Mouse (Mus musculus): ENCODE data around the gene Edem2. TPM values are rescaled to one million over a fixed set of nuclear protein-coding genes. Genes with fewer than 3 reads are reported as not detected.

The Edem2 gene
- polyA plus RNA-seq, 1 experiment, result 44.9 TPM

- 48% methylated on average over 5 of the region's 5 CpGs for WGBS
- no peak overlapping the region for H3K27ac ChIP-seq (ENCODE audit: insufficient read depth, low read depth, low read length)
Observed at GRCm38 (mm10) chr2:155680591-155680990, 48.7 kb downstream of the Edem2 start.

GRCm38 (mm10) chr2:155679586-155680110, 49.6 kb downstream of the Edem2 start:
- 69% methylated on average over 4 of the region's 4 CpGs for WGBS
- H3K4me1 ChIP-seq (ENCODE audit: control insufficient read depth, insufficient read depth, low read length), result peaks cover 6% of the 10 kb centered on the region; the same call in 1 of the 2 replicates
- TF ChIP-seq CTCF (conservative IDR thresholded peaks at IDR 0.05; ENCODE audit: insufficient read depth, insufficient read length, low read depth, low read length), result no peak
- TF ChIP-seq POLR2A (IDR thresholded peaks at IDR 0.05; ENCODE audit: low read depth, low read length), result no peak
- no peak for DNase-seq
- no peaks in the 10 kb centered on the region for H3K36me3 ChIP-seq (ENCODE audit: control insufficient read depth, insufficient read depth, low read length)
- H3K4me3 ChIP-seq (ENCODE audit: insufficient read depth, low read depth, low read length), result no peak overlapping the region
- H3K27ac ChIP-seq (ENCODE audit: insufficient read depth, low read depth, low read length), result no peak overlapping the region
- no peaks in the 10 kb centered on the region for H3K27me3 ChIP-seq (replicated peaks; ENCODE audit: control insufficient read depth, insufficient read depth, low read length)

More at GRCm38 (mm10) chr2:155680591-155680990, 48.7 kb downstream of the Edem2 start:
- Histone ChIP-seq H3K36me3 (ENCODE audit: control insufficient read depth, insufficient read depth, low read length) (no peaks in the 10 kb centered on the region), H3K4me3 (ENCODE audit: insufficient read depth, low read depth, low read length) (no peak overlapping the region), H3K27me3 (replicated peaks; ENCODE audit: control insufficient read depth, insufficient read depth, low read length) (no peaks in the 10 kb centered on the region), H3K4me1 (ENCODE audit: control insufficient read depth, insufficient read depth, low read length) (peaks cover 6% of the 10 kb centered on the region; the same call in 1 of the 2 replicates)
- TF ChIP-seq CTCF (conservative IDR thresholded peaks at IDR 0.05; ENCODE audit: insufficient read depth, insufficient read length, low read depth, low read length) (no peak), POLR2A (IDR thresholded peaks at IDR 0.05; ENCODE audit: low read depth, low read length) (no peak)
- DNase-seq, result no peak

GRCm38 (mm10) chr2:155675118-155675517, 54.2 kb downstream of the Edem2 start:
- DNase-seq, result no peak
- H3K4me3 ChIP-seq (ENCODE audit: insufficient read depth, low read depth, low read length), result no peak overlapping the region
- no peaks in the 10 kb centered on the region for H3K27me3 ChIP-seq (replicated peaks; ENCODE audit: control insufficient read depth, insufficient read depth, low read length)
- H3K36me3 ChIP-seq (ENCODE audit: control insufficient read depth, insufficient read depth, low read length), result peaks cover 2% of the 10 kb centered on the region; the same call in 1 of the 2 replicates
- TF ChIP-seq POLR2A (IDR thresholded peaks at IDR 0.05; ENCODE audit: low read depth, low read length) (no peak), CTCF (conservative IDR thresholded peaks at IDR 0.05; ENCODE audit: insufficient read depth, insufficient read length, low read depth, low read length) (no peak)
- WGBS, result 52% methylated on average over 4 of the region's 4 CpGs
- H3K27ac ChIP-seq (ENCODE audit: insufficient read depth, low read depth, low read length), result no peak overlapping the region
- peaks cover 3% of the 10 kb centered on the region; the same call in 1 of the 2 replicates for H3K4me1 ChIP-seq (ENCODE audit: control insufficient read depth, insufficient read depth, low read length)

- H3K27me3 ChIP-seq (replicated peaks; ENCODE audit: control insufficient read depth, insufficient read depth, low read length), result no peaks in the 10 kb centered on the region
- peak; percentile 72 for DNase-seq
- H3K4me1 ChIP-seq (ENCODE audit: control insufficient read depth, insufficient read depth, low read length), result no peaks in the 10 kb centered on the region; the same call in 1 of the 2 replicates
- WGBS, result 14% methylated on average over 2 of the region's 2 CpGs
- no peak for TF ChIP-seq POLR2A (IDR thresholded peaks at IDR 0.05; ENCODE audit: low read depth, low read length)
- TF ChIP-seq CTCF (conservative IDR thresholded peaks at IDR 0.05; ENCODE audit: insufficient read depth, insufficient read length, low read depth, low read length), result peak; percentile 79
- H3K36me3 ChIP-seq (ENCODE audit: control insufficient read depth, insufficient read depth, low read length), result peaks cover 3% of the 10 kb centered on the region; the same call in 1 of the 2 replicates
- H3K4me3 ChIP-seq (ENCODE audit: insufficient read depth, low read depth, low read length), result no peak overlapping the region
- H3K27ac ChIP-seq (ENCODE audit: insufficient read depth, low read depth, low read length), result no peak overlapping the region
Observed at GRCm38 (mm10) chr2:155673546-155673945, 55.7 kb downstream of the Edem2 start.

GRCm38 (mm10) chr2:155671236-155671635, 58.0 kb downstream of the Edem2 start:
- DNase-seq, result peak; percentile 46
- no peak overlapping the region for H3K4me3 ChIP-seq (ENCODE audit: insufficient read depth, low read depth, low read length)
- no peak overlapping the region for H3K27ac ChIP-seq (ENCODE audit: insufficient read depth, low read depth, low read length)
- TF ChIP-seq CTCF (conservative IDR thresholded peaks at IDR 0.05; ENCODE audit: insufficient read depth, insufficient read length, low read depth, low read length), result no peak
- TF ChIP-seq POLR2A (IDR thresholded peaks at IDR 0.05; ENCODE audit: low read depth, low read length), result no peak
- H3K27me3 ChIP-seq (replicated peaks; ENCODE audit: control insufficient read depth, insufficient read depth, low read length), result no peaks in the 10 kb centered on the region
- WGBS, result 65% methylated on average over 4 of the region's 4 CpGs
- peaks cover 6% of the 10 kb centered on the region for H3K36me3 ChIP-seq (ENCODE audit: control insufficient read depth, insufficient read depth, low read length)
- H3K4me1 ChIP-seq (ENCODE audit: control insufficient read depth, insufficient read depth, low read length), result no peaks in the 10 kb centered on the region; the same call in 1 of the 2 replicates

- H3K36me3 ChIP-seq (ENCODE audit: control insufficient read depth, insufficient read depth, low read length), result peaks cover 6% of the 10 kb centered on the region
- WGBS, result 86% methylated on average over 4 of the region's 4 CpGs
- peak; percentile 24 for DNase-seq
- H3K27me3 ChIP-seq (replicated peaks; ENCODE audit: control insufficient read depth, insufficient read depth, low read length), result no peaks in the 10 kb centered on the region
- no peak overlapping the region for H3K27ac ChIP-seq (ENCODE audit: insufficient read depth, low read depth, low read length)
- no peak for TF ChIP-seq POLR2A (IDR thresholded peaks at IDR 0.05; ENCODE audit: low read depth, low read length)
- TF ChIP-seq CTCF (conservative IDR thresholded peaks at IDR 0.05; ENCODE audit: insufficient read depth, insufficient read length, low read depth, low read length), result peak; percentile 50
- no peak overlapping the region for H3K4me3 ChIP-seq (ENCODE audit: insufficient read depth, low read depth, low read length)
- no peaks in the 10 kb centered on the region for H3K4me1 ChIP-seq (ENCODE audit: control insufficient read depth, insufficient read depth, low read length)
Observed at GRCm38 (mm10) chr2:155668461-155668860, 60.8 kb downstream of the Edem2 start.

GRCm38 (mm10) chr2:155667881-155668280, 61.4 kb downstream of the Edem2 start:
- no peak overlapping the region for H3K27ac ChIP-seq (ENCODE audit: insufficient read depth, low read depth, low read length)
- H3K36me3 ChIP-seq (ENCODE audit: control insufficient read depth, insufficient read depth, low read length), result peaks cover 6% of the 10 kb centered on the region
- TF ChIP-seq POLR2A (IDR thresholded peaks at IDR 0.05; ENCODE audit: low read depth, low read length) (no peak), CTCF (conservative IDR thresholded peaks at IDR 0.05; ENCODE audit: insufficient read depth, insufficient read length, low read depth, low read length) (no peak)
- no peaks in the 10 kb centered on the region for H3K4me1 ChIP-seq (ENCODE audit: control insufficient read depth, insufficient read depth, low read length)
- WGBS, result 94% methylated on average over 8 of the region's 8 CpGs
- no peaks in the 10 kb centered on the region for H3K27me3 ChIP-seq (replicated peaks; ENCODE audit: control insufficient read depth, insufficient read depth, low read length)
- no peak for DNase-seq
- H3K4me3 ChIP-seq (ENCODE audit: insufficient read depth, low read depth, low read length), result no peak overlapping the region

Data from kidney, adult 2 months (tissue).